In the genomic region with DNA sequence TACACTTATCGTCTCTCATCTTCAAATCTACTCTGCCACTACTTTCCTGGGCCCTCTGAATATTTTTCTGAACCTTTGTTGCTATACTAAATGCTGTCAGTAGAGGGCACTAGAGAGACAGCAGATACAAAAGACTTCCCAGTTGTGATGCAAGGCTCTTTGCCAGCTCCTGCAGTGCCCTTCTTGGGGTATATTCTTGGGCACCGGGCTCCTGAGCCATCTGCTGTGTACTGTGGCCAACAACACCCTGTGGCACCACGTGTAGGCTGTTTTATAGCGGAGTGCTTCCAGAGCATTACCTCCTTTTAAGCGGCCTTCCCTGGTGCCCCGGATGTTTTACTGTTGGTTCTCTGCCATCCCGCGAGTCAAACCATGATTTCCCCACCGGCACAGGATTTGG, we compare ENCODE assay signal across 7 mouse cellular contexts. TPM values are rescaled to one million over a fixed set of nuclear protein-coding genes. Genes with fewer than 3 reads are reported as not detected.
A peak's percentile ranks its signal among the peaks of the same experiment; 100 is the strongest.
DNase-seq lines count a peak whose midpoint lies in the region; ATAC-seq and TF ChIP-seq lines count a peak whose summit lies in the region.

No protein-coding gene starts in this region.

- no peak for DNase-seq in testis, postnatal 14 days (ENCODE audit: low spot score)
- peak; percentile 36 to 44 for DNase-seq in frontal cortex, postnatal 14 days (ENCODE audit: low spot score in 2 of 2)
- peak; percentile 36 to 40 for DNase-seq in layer of hippocampus, postnatal 25 days (ENCODE audit: extremely low spot score in 1 of 2, low spot score in 1 of 2)
- DNase-seq in midbrain, postnatal 0 days (ENCODE audit: low spot score): peak; percentile 93
- no peak for DNase-seq in adrenal gland, adult 8-10 months

- no peak for TF ChIP-seq POLR2A in testis, adult 2 months (IDR thresholded peaks at IDR 0.05; ENCODE audit: control insufficient read depth, low read depth, low read length)

- H3K27me3 ChIP-seq in testis, adult 2 months (ENCODE audit: control insufficient read depth, insufficient read depth, low read length): no peaks in the 10 kb centered on the region
- no peaks in the 10 kb centered on the region for H3K27me3 ChIP-seq in midbrain, postnatal 0 days (ENCODE audit: insufficient read depth, low read length)

- no peaks in the 10 kb centered on the region for H3K36me3 ChIP-seq in testis, adult 2 months (ENCODE audit: control insufficient read depth, insufficient read depth, low read length)
- H3K36me3 ChIP-seq in midbrain, postnatal 0 days (ENCODE audit: insufficient read depth, low read length): no peaks in the 10 kb centered on the region

- H3K4me1 ChIP-seq in testis, adult 2 months (ENCODE audit: control insufficient read depth, insufficient read depth, low read length): peaks cover 4% of the 10 kb centered on the region; the same call in 1 of the 2 replicates
- H3K4me1 ChIP-seq in midbrain, postnatal 0 days (ENCODE audit: insufficient read depth, low read length): no peaks in the 10 kb centered on the region

- 74% methylated on average over 9 of the region's 9 CpGs for WGBS in midbrain, postnatal 0 days

- H3K9me3 ChIP-seq in midbrain, postnatal 0 days (ENCODE audit: low read length): no peaks in the 10 kb centered on the region

- no peak overlapping the region for H3K4me3 ChIP-seq in testis, adult 2 months (ENCODE audit: control insufficient read depth, low read depth, low read length)
- H3K4me3 ChIP-seq in midbrain, postnatal 0 days (ENCODE audit: low read depth, low read length): no peak overlapping the region

- ATAC-seq in cerebellum, adult (ENCODE audit: insufficient number of reproducible peaks, low FRiP score, low TSS enrichment): peak; percentile 90
- peak; percentile 71 for ATAC-seq in midbrain, postnatal 0 days (ENCODE audit: low FRiP score)

- no peak overlapping the region for H3K4me2 ChIP-seq in midbrain, postnatal 0 days (ENCODE audit: low read depth, low read length, poor library complexity, severe bottlenecking)

- TF ChIP-seq CTCF in testis, adult 2 months (IDR thresholded peaks at IDR 0.05; ENCODE audit: control insufficient read depth, insufficient read depth, insufficient replicate concordance, low read depth, low read length): peak; percentile 15; the same call in 1 of the 2 replicates
- TF ChIP-seq CTCF in midbrain, postnatal 0 days (IDR thresholded peaks at IDR 0.05): peak; percentile 84

- no peak overlapping the region for H3K27ac ChIP-seq in testis, adult 2 months (ENCODE audit: control insufficient read depth, insufficient read depth, low read depth, low read length)
- H3K27ac ChIP-seq in midbrain, postnatal 0 days (ENCODE audit: low read depth, low read length): no peak overlapping the region

- H3K9ac ChIP-seq in midbrain, postnatal 0 days (replicated peaks; ENCODE audit: low read length, poor library complexity, severe bottlenecking): no peak overlapping the region

RNA-seq across cellular contexts. Expression of a gene that starts 27.3 kb away (rescaled TPM):
- polyA plus RNA-seq in testis, adult 2 months (2012; rRNA removed): 0.65 and 0.71 TPM in 2 replicates
- 1 to 10 TPM; 1.7 to 2.7 TPM for total RNA-seq in layer of hippocampus, postnatal 25 days (2021)
- 0.76 and 1.4 TPM in 2 replicates for total RNA-seq in midbrain, postnatal 0 days (2014; rRNA removed)
- polyA plus RNA-seq in midbrain, postnatal 0 days (2015; fragmentation: Nextera tagmentation; extraction: Ambion mirVana): 0.79 and 1.0 TPM in 2 replicates
- total RNA-seq in adrenal gland, adult 8-10 months (2022): under 1 TPM in 3 of 4 experiments, not detected in 1; 0.12 to 0.54 (median 0.15) TPM

Comparison
In these comparisons a context has a peak if more than half of its experiments do, and no peak if none do; other contexts are left out.
1. DNase-seq: peak in frontal cortex, postnatal 14 days (2 of 2), layer of hippocampus, postnatal 25 days (2 of 2) and midbrain, postnatal 0 days (single experiment); none in testis, postnatal 14 days (single experiment) and adrenal gland, adult 8-10 months (single experiment).